Mouse (Mus musculus) G1E (cell line): ENCODE results near the gene Eml1.

ENCODE experiments used
- CTCF ChIP-seq: IDR thresholded peaks from 2 replicates; pipeline ENCODE4 v1.5.1; 2012; ENCODE audit warnings: low read depth, low read length, inconsistent platforms, mixed read lengths
- GATA1 ChIP-seq: IDR thresholded peaks from 2 replicates; pipeline ENCODE4 v1.6.1; 2012; ENCODE audit warnings: borderline replicate concordance, low read length, inconsistent platforms, mixed read lengths
- POLR2AphosphoS5 ChIP-seq: IDR thresholded peaks from 2 replicates; pipeline ENCODE4 v1.6.1; 2012; ENCODE audit warnings: low read depth, low read length, inconsistent platforms; ENCODE audit not compliant: insufficient replicate concordance

DNA sequence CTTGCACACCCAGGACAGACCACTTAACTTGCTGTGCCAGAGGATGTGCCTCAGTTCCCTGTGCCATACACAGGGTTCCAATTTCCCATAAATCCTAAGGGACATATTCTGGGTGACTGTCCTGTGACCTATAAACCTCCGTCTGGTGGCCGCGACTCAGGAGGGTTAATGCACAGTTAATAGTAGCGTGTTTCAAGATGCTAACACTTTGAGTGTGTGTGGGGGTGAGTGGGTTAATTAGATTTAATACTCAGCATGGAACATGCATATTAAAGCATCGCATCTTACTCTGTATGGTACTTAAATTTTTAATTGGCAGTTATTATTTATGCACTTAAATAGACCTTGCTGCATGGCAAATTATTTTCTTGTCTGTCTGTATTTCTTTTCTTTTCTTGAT is 73.0 kb downstream of the Eml1 start:
- TF ChIP-seq CTCF (no peak), GATA1 (no peak), POLR2AphosphoS5 (no peak)
